Mouse (Mus musculus) hindbrain, postnatal 0 days (tissue): ENCODE measurements around the gene Car5a. TPM values are rescaled to one million over a fixed set of nuclear protein-coding genes. Genes with fewer than 3 reads are reported as not detected.

Experiments used
- ATAC-seq: fragments of 200-750 bp; cut with Nextera tagmentation; 2 replicates; pipeline ENCODE4 v1.8.0; 2017; ENCODE audit warnings: mild to moderate bottlenecking, moderate TSS enrichment, moderate library complexity
- DNase-seq: peaks from one replicate; pipeline ENCODE4 v3.0.0-alpha.2; 2015; ENCODE audit warnings: low spot score
- H3K27ac ChIP-seq: fragments of 300-500 bp; sonication (generic); 2 replicates; pipeline ENCODE4 v1.5.1; 2014; ENCODE audit warnings: mild to moderate bottlenecking
- H3K27me3 ChIP-seq: fragments of 300-500 bp; sonication (generic); 2 replicates; pipeline ENCODE4 v1.6.1; 2014; ENCODE audit warnings: low read length, mixed read lengths; ENCODE audit not compliant: insufficient read depth
- H3K36me3 ChIP-seq: fragments of 300-500 bp; sonication (generic); 2 replicates; pipeline ENCODE4 v1.6.1; 2014; ENCODE audit warnings: low read length, mixed read lengths; ENCODE audit not compliant: insufficient read depth
- H3K4me1 ChIP-seq: fragments of 300-500 bp; sonication (generic); 2 replicates; pipeline ENCODE4 v1.6.1; 2014; ENCODE audit warnings: antibody characterized with exemption, low read length, mixed read lengths; ENCODE audit not compliant: insufficient read depth
- H3K4me2 ChIP-seq: fragments of 300-500 bp; sonication (generic); 2 replicates; pipeline ENCODE4 v1.6.1; 2014; ENCODE audit warnings: low read depth, mild to moderate bottlenecking, low read length, moderate library complexity, mixed read lengths
- H3K4me3 ChIP-seq: fragments of 300-500 bp; sonication (generic); 2 replicates; pipeline ENCODE4 v1.5.1; 2014; ENCODE audit warnings: low read length
- H3K9ac ChIP-seq: fragments of 300-500 bp; sonication (generic); replicated peaks from 2 replicates; pipeline ENCODE4 v1.6.1; 2014; ENCODE audit warnings: mild to moderate bottlenecking, low read length, moderate library complexity, mixed read lengths
- H3K9me3 ChIP-seq: fragments of 300-500 bp; sonication (generic); 2 replicates; pipeline ENCODE4 v1.6.1; 2016; ENCODE audit warnings: low read length, mixed read lengths
- CTCF ChIP-seq: IDR thresholded peaks from 2 replicates; pipeline ENCODE4 v1.5.1; 2016; ENCODE audit warnings: antibody characterized with exemption, control low read depth, low read depth
- WGBS: fragments of 180-500 bp; shearing (Covaris S2); extraction: QIAGEN DNeasy Blood & Tissue Kit; methylation state at CpG from one replicate; pipeline ENCODE4 v1.1.7; 2014; 5-methylcytosine and 5-hydroxymethylcytosine counted together
- polyA plus RNA-seq: library from polyadenylated mRNA; unstranded; fragments of >200 nt; fragmentation: Nextera tagmentation; extraction: Ambion mirVana; gene quantifications from 2 replicates; pipeline ENCODE4 v1.2.1, GENCODE M21; 2015
- total RNA-seq: library from RNA; depleted of rRNA; stranded (reverse); fragments of >200 nt; gene quantifications from 2 replicates; pipeline ENCODE4 v1.2.3, GENCODE M21; 2014

Gene Car5a
- total and polyA plus RNA-seq, 2 experiments from 2014 or later, result 0.23 to 0.42 TPM

- peaks cover 2% of the 10 kb centered on the region; the same call in 1 of the 2 replicates for H3K4me1 ChIP-seq
- H3K27me3 ChIP-seq, result no peaks in the 10 kb centered on the region
- no peak for TF ChIP-seq CTCF
- H3K27ac ChIP-seq, result no peak overlapping the region
- 79% methylated on average over 11 of the region's 11 CpGs for WGBS
- DNase-seq, result no peak
- H3K4me3 ChIP-seq, result no peak overlapping the region
- H3K36me3 ChIP-seq, result peaks cover 23% of the 10 kb centered on the region
- no peak overlapping the region for H3K9ac ChIP-seq
- ATAC-seq, result no peak
- no peak overlapping the region for H3K4me2 ChIP-seq
- no peaks in the 10 kb centered on the region for H3K9me3 ChIP-seq
Observed at GRCm38 (mm10) chr8:121980792-121981519, 36.3 kb upstream of the Car5a start.

GRCm38 (mm10) chr8:121978670-121979069 is 34.0 kb upstream of the Car5a start:
- H3K27ac ChIP-seq, result no peak overlapping the region
- no peak overlapping the region for H3K9ac ChIP-seq
- DNase-seq, result no peak
- H3K36me3 ChIP-seq, result peaks cover 38% of the 10 kb centered on the region
- peaks cover 2% of the 10 kb centered on the region; the same call in 1 of the 2 replicates for H3K4me1 ChIP-seq
- no peak for ATAC-seq
- H3K9me3 ChIP-seq, result no peaks in the 10 kb centered on the region
- no peaks in the 10 kb centered on the region for H3K27me3 ChIP-seq
- TF ChIP-seq CTCF, result no peak
- no peak overlapping the region for H3K4me3 ChIP-seq
- WGBS, result 97% methylated on average over 13 of the region's 13 CpGs
- H3K4me2 ChIP-seq, result no peak overlapping the region

- WGBS, result 57% methylated on average over 8 of the region's 8 CpGs
- Histone ChIP-seq H3K4me3 (no peak overlapping the region), H3K27me3 (no peaks in the 10 kb centered on the region), H3K4me2 (no peak overlapping the region), H3K36me3 (peaks cover 38% of the 10 kb centered on the region), H3K27ac (no peak overlapping the region), H3K9ac (no peak overlapping the region), H3K9me3 (no peaks in the 10 kb centered on the region), H3K4me1 (peaks cover 2% of the 10 kb centered on the region; the same call in 1 of the 2 replicates)
- DNase-seq, result peak; percentile 91
- peak; percentile 89 for TF ChIP-seq CTCF
- peak; percentile 65 for ATAC-seq
Observed at GRCm38 (mm10) chr8:121977819-121978590, 33.3 kb upstream of the Car5a start.

- no peak for TF ChIP-seq CTCF
- Histone ChIP-seq H3K4me3 (no peak overlapping the region), H3K27ac (no peak overlapping the region), H3K4me2 (no peak overlapping the region), H3K27me3 (no peaks in the 10 kb centered on the region), H3K36me3 (peaks cover 31% of the 10 kb centered on the region), H3K9me3 (no peaks in the 10 kb centered on the region), H3K9ac (no peak overlapping the region), H3K4me1 (no peaks in the 10 kb centered on the region)
- ATAC-seq, result no peak
- no peak for DNase-seq
- 95% methylated on average over 28 of the region's 28 CpGs for WGBS
Observed at GRCm38 (mm10) chr8:121973906-121974305, 29.2 kb upstream of the Car5a start.

GRCm38 (mm10) chr8:121971488-121972058 is 26.9 kb upstream of the Car5a start:
- no peak overlapping the region for H3K4me3 ChIP-seq
- no peaks in the 10 kb centered on the region for H3K27me3 ChIP-seq
- H3K27ac ChIP-seq, result 0 out of 2 replicates have a peak overlapping the region, but pooled peaks have one; percentile 4
- DNase-seq (peak; percentile 43), ATAC-seq (no peak)
- H3K9me3 ChIP-seq, result no peaks in the 10 kb centered on the region
- 67% methylated on average over 17 of the region's 17 CpGs for WGBS
- TF ChIP-seq CTCF, result peak; percentile 42; the same call in 1 of the 2 replicates
- H3K9ac ChIP-seq, result no peak overlapping the region
- H3K4me2 ChIP-seq, result no peak overlapping the region
- peaks cover 21% of the 10 kb centered on the region for H3K36me3 ChIP-seq
- peaks cover 12% of the 10 kb centered on the region for H3K4me1 ChIP-seq

GRCm38 (mm10) chr8:121970225-121970624 is 25.5 kb upstream of the Car5a start:
- Histone ChIP-seq H3K27ac (no peak overlapping the region), H3K4me1 (peaks cover 18% of the 10 kb centered on the region), H3K27me3 (no peaks in the 10 kb centered on the region), H3K9me3 (no peaks in the 10 kb centered on the region), H3K36me3 (peaks cover 8% of the 10 kb centered on the region; the same call in 1 of the 2 replicates), H3K4me3 (no peak overlapping the region), H3K4me2 (no peak overlapping the region), H3K9ac (no peak overlapping the region)
- DNase-seq (no peak), ATAC-seq (no peak)
- 82% methylated on average over 8 of the region's 8 CpGs for WGBS
- no peak for TF ChIP-seq CTCF
